Mouse (Mus musculus) myocyte (in vitro differentiated cells): Measurements from ENCODE around the gene Ttc9b. TPM values are rescaled to one million over a fixed set of nuclear protein-coding genes. Genes with fewer than 3 reads are reported as not detected.

Source experiments
- H3K27me3 ChIP-seq: one replicate; pipeline ENCODE4 v1.6.1; 2011; ENCODE audit not compliant: control insufficient read depth, insufficient read depth, insufficient read length
- H3K36me3 ChIP-seq: one replicate; pipeline ENCODE4 v1.6.1; 2011; ENCODE audit not compliant: control insufficient read depth, insufficient read depth
- H3K4me2 ChIP-seq: one replicate; pipeline ENCODE4 v1.6.1; 2011; ENCODE audit warnings: low read depth, control low read depth
- H3K4me3 ChIP-seq: one replicate; pipeline ENCODE4 v1.5.1; 2011; ENCODE audit warnings: mild to moderate bottlenecking, control low read depth, moderate library complexity
- H3K79me2 ChIP-seq: one replicate; pipeline ENCODE4 v1.6.1; 2011; ENCODE audit not compliant: control insufficient read depth, insufficient read depth
- H3ac ChIP-seq: one replicate; pipeline ENCODE4 v1.6.1; 2011; ENCODE audit not compliant: control insufficient read depth, insufficient read length
- CEBPB ChIP-seq: IDR thresholded peaks from 2 replicates; pipeline ENCODE4 v1.6.1; 2011; ENCODE audit warnings: mild to moderate bottlenecking, moderate library complexity; ENCODE audit not compliant: poor library complexity, insufficient read depth, severe bottlenecking
- E2F4 ChIP-seq: IDR thresholded peaks from one replicate; pipeline ENCODE4 v1.6.1; 2011; ENCODE audit warnings: mild to moderate bottlenecking, control low read depth, moderate library complexity; ENCODE audit not compliant: insufficient read depth
- MAX ChIP-seq: IDR thresholded peaks from one replicate; pipeline ENCODE4 v1.6.1; 2011; ENCODE audit warnings: low read depth, mild to moderate bottlenecking, control low read depth
- MYOD1 ChIP-seq, 3 experiments: IDR thresholded peaks; one replicate each; pipeline ENCODE4 v1.6.1; 2011; ENCODE audit warnings: control low read depth in 2 of 3, low read depth in 2 of 3, mild to moderate bottlenecking in 2 of 3, moderate library complexity in 1 of 3; ENCODE audit not compliant: insufficient read length in 2 of 3, control insufficient read depth in 1 of 3
- MYOG ChIP-seq, 3 experiments: IDR thresholded peaks; one replicate each; pipeline ENCODE4 v1.6.1; 2011; ENCODE audit warnings: control low read depth in 2 of 3, low read depth in 2 of 3, mild to moderate bottlenecking in 2 of 3; ENCODE audit not compliant: insufficient read length in 2 of 3, control insufficient read depth in 1 of 3, insufficient read depth in 1 of 3
- POLR2A ChIP-seq: IDR thresholded peaks from one replicate; pipeline ENCODE4 v1.6.1; 2011; ENCODE audit warnings: low read depth, mild to moderate bottlenecking, control low read depth, moderate library complexity; ENCODE audit not compliant: insufficient read length
- POLR2AphosphoS2 ChIP-seq: IDR thresholded peaks from one replicate; pipeline ENCODE4 v1.6.1; 2011; ENCODE audit warnings: low read depth, control low read depth; ENCODE audit not compliant: insufficient read length
- REST ChIP-seq: IDR thresholded peaks from one replicate; pipeline ENCODE4 v1.6.1; 2011; ENCODE audit warnings: mild to moderate bottlenecking, control low read depth, moderate library complexity; ENCODE audit not compliant: insufficient read depth, insufficient read length
- SRF ChIP-seq: IDR thresholded peaks from one replicate; pipeline ENCODE4 v1.6.1; 2011; ENCODE audit warnings: low read depth; ENCODE audit not compliant: control insufficient read depth, insufficient read length
- TCF12 ChIP-seq: IDR thresholded peaks from one replicate; pipeline ENCODE4 v1.6.1; 2011; ENCODE audit warnings: mild to moderate bottlenecking, control low read depth; ENCODE audit not compliant: poor library complexity, insufficient read depth, severe bottlenecking
- TCF3 ChIP-seq: IDR thresholded peaks from one replicate; pipeline ENCODE4 v1.6.1; 2011; ENCODE audit warnings: low read depth, control low read depth; ENCODE audit not compliant: insufficient read length
- USF1 ChIP-seq: IDR thresholded peaks from one replicate; pipeline ENCODE4 v1.6.1; 2011; ENCODE audit warnings: low read depth, mild to moderate bottlenecking, control low read depth, moderate library complexity
- polyA plus RNA-seq: library from polyadenylated mRNA; unstranded; fragments of >200 nt; fragmentation: generic; extraction: Trizol; gene quantifications from one replicate; pipeline ENCODE4 v1.2.1, GENCODE M21; 2012; ENCODE audit warnings: missing spikeins

The Ttc9b gene
- polyA plus RNA-seq, 1 experiment, result 0.20 TPM

GRCm38 (mm10) chr7:27673064-27673574, 19.4 kb downstream of the Ttc9b start:
- H3K79me2 ChIP-seq, result peaks cover 12% of the 10 kb centered on the region
- peak overlapping the region; percentile 21 for H3ac ChIP-seq
- H3K27me3 ChIP-seq, result no peaks in the 10 kb centered on the region
- peaks cover 5% of the 10 kb centered on the region for H3K36me3 ChIP-seq
- TF ChIP-seq TCF3 (no peak), USF1 (no peak), REST (no peak), CEBPB (no peak), E2F4 (no peak), SRF (no peak), MYOG (IDR thresholded peaks at IDR 0.05; ENCODE audit: control insufficient read depth in 1 of 3, insufficient read depth in 1 of 3, insufficient read length in 2 of 3, low read depth in 2 of 3) (no peak), POLR2AphosphoS2 (no peak), MAX (no peak), TCF12 (no peak), MYOD1 (IDR thresholded peaks at IDR 0.05; ENCODE audit: control insufficient read depth in 1 of 3, insufficient read length in 2 of 3, low read depth in 2 of 3) (no peak), POLR2A (no peak)
- H3K4me3 ChIP-seq, result peak overlapping the region; percentile 43
- peak overlapping the region; percentile 76 for H3K4me2 ChIP-seq

GRCm38 (mm10) chr7:27673575-27674131, 19.9 kb downstream of the Ttc9b start:
- Histone ChIP-seq H3K27me3 (no peaks in the 10 kb centered on the region), H3K36me3 (peaks cover 5% of the 10 kb centered on the region), H3K4me2 (peak overlapping the region; percentile 76), H3K4me3 (peak overlapping the region; percentile 43), H3K79me2 (peaks cover 12% of the 10 kb centered on the region), H3ac (peak overlapping the region; percentile 21)
- TF ChIP-seq MAX, result no peak
- TF ChIP-seq POLR2A, result peak; percentile 38
- TF ChIP-seq MYOD1 (IDR thresholded peaks at IDR 0.05; ENCODE audit: control insufficient read depth in 1 of 3, insufficient read length in 2 of 3, low read depth in 2 of 3), result peak in 1 of 3 experiments; percentile 70
- TF ChIP-seq POLR2AphosphoS2, result no peak
- TF ChIP-seq E2F4, result no peak
- TF ChIP-seq MYOG (IDR thresholded peaks at IDR 0.05; ENCODE audit: control insufficient read depth in 1 of 3, insufficient read depth in 1 of 3, insufficient read length in 2 of 3, low read depth in 2 of 3), result peak in 2 of 3 experiments; percentile 46 to 79

DNA sequence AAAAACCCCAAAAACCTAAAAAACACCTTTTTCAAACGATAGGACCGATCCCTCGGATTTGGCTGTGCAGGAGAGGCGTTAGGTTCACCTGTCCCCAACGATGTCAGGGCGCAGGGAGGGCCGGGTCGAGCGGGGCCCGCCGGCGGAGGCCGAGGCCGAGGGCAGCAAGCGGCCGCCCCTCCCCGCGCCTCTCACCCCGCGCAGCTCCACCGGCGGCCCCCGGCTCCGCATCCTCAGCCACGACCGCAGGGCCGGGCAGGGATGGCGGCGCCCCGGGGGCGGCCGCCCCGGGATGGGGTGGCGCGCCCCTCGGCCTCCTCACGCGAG, 20.4 kb downstream of the Ttc9b start:
- H3K27me3 ChIP-seq, result no peaks in the 10 kb centered on the region
- H3ac ChIP-seq, result peak overlapping the region; percentile 21
- peaks cover 12% of the 10 kb centered on the region for H3K79me2 ChIP-seq
- H3K4me2 ChIP-seq, result peak overlapping the region; percentile 76
- peaks cover 5% of the 10 kb centered on the region for H3K36me3 ChIP-seq
- no peak for TF ChIP-seq CEBPB
- no peak for TF ChIP-seq USF1
- no peak for TF ChIP-seq TCF3
- TF ChIP-seq REST, result no peak
- no peak for TF ChIP-seq MAX
- no peak for TF ChIP-seq E2F4
- TF ChIP-seq TCF12, result no peak
- no peak for TF ChIP-seq POLR2A
- H3K4me3 ChIP-seq, result peak overlapping the region; percentile 43

- Histone ChIP-seq H3K27me3 (no peaks in the 10 kb centered on the region), H3K4me2 (peak within 1 kb of the TSS; percentile 76), H3K79me2 (peaks cover 12% of the 10 kb centered on the region), H3K36me3 (peaks cover 5% of the 10 kb centered on the region), H3K4me3 (peak within 1 kb of the TSS; percentile 43), H3ac (peak within 1 kb of the TSS; percentile 21)
- peak in 1 of 3 experiments; percentile 37 for TF ChIP-seq MYOG (IDR thresholded peaks at IDR 0.05; ENCODE audit: control insufficient read depth in 1 of 3, insufficient read depth in 1 of 3, insufficient read length in 2 of 3, low read depth in 2 of 3)
- peak in 2 of 3 experiments; percentile 15 to 59 for TF ChIP-seq MYOD1 (IDR thresholded peaks at IDR 0.05; ENCODE audit: control insufficient read depth in 1 of 3, insufficient read length in 2 of 3, low read depth in 2 of 3)
- no peak for TF ChIP-seq POLR2AphosphoS2
- TF ChIP-seq E2F4, result no peak
These were observed 21.0 kb downstream of the Ttc9b start, which contains the start of gene Map3k10 for GRCm38 (mm10) chr7:27674522-27675221. Map3k10 (minus strand) TSS chr7:27674598.

DNA sequence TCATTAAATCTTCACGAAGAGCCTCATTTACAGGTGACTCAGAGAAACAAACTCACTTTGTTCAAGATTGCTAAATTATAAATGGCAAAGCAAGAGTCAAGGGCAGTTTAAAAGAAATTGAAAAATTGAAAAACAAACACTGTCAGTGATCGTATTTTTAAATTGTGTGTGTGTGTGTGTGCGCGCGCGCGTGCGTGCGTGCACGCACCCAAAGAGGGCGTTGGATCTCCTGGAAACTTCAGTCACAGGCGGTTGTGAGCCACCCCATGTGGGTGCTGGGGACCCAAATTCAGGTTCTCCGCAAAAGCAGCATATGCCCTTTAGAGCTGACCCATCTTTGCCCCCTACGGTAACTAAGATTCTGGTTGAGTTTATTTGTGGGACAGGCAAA, 21.5 kb downstream of the Ttc9b start:
- Histone ChIP-seq H3K36me3 (peaks cover 5% of the 10 kb centered on the region), H3K27me3 (no peaks in the 10 kb centered on the region), H3K79me2 (peaks cover 12% of the 10 kb centered on the region), H3ac (no peak overlapping the region), H3K4me3 (peak overlapping the region; percentile 43), H3K4me2 (peak overlapping the region; percentile 69)
- TF ChIP-seq POLR2A, result no peak
- TF ChIP-seq MAX, result no peak
- no peak for TF ChIP-seq REST
- TF ChIP-seq MYOD1 (IDR thresholded peaks at IDR 0.05; ENCODE audit: control insufficient read depth in 1 of 3, insufficient read length in 2 of 3, low read depth in 2 of 3), result no peak
- no peak for TF ChIP-seq SRF
- TF ChIP-seq TCF12, result no peak
- no peak for TF ChIP-seq USF1
- TF ChIP-seq E2F4, result no peak
- TF ChIP-seq TCF3, result no peak
- TF ChIP-seq POLR2AphosphoS2, result no peak
- no peak for TF ChIP-seq MYOG (IDR thresholded peaks at IDR 0.05; ENCODE audit: control insufficient read depth in 1 of 3, insufficient read depth in 1 of 3, insufficient read length in 2 of 3, low read depth in 2 of 3)
- TF ChIP-seq CEBPB, result no peak
